Mouse (Mus musculus) urinary bladder, postnatal 36 days (tissue): ENCODE results near the gene C530008M17Rik.

ENCODE experiments used
- DNase-seq, 2 experiments: peaks; one replicate each; pipeline ENCODE4 v3.0.0; 2022; ENCODE audit warnings: low spot score in 2 of 2, mixed read lengths in 1 of 2

The C530008M17Rik gene

DNA sequence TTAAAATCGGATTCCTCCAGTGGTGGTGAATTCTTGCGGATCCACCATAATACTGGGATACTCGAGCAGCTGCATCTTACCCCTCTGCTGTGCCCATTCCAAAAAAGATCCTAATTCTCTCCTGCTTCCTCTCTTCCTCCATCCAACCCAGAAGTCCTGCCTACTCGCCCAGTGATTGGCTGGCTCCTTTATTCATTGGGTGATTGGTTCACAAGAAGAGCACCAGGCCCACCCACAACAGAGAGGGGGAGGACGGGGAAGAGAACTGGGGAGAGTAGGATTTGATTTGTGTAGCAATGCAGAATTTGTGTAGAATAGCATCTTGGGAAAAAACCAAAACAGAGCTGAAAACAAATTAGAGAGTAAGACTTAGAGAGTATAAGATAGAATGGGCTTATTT lies 180.7 kb downstream of the C530008M17Rik start:
- DNase-seq: no peak

DNA sequence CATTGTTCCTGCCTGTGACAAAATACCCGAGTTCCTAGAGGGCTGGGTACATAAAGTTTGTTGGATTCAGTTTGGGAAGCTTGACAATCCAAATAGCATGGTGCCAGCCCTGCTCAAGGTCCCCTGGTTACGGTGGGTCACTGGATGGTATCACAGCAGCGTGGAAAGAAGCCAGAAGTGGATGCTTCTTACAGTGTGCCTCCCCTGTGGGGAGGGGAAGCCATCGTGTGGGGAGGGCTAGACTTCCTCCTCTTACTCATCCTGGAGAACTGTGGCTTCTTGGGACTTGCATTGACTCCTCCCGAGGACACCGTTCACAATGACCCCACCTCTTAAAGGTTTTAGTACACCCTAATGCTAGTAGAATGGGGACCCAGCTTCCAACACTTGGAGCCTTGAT lies 183.5 kb downstream of the C530008M17Rik start:
- no peak for DNase-seq

DNA sequence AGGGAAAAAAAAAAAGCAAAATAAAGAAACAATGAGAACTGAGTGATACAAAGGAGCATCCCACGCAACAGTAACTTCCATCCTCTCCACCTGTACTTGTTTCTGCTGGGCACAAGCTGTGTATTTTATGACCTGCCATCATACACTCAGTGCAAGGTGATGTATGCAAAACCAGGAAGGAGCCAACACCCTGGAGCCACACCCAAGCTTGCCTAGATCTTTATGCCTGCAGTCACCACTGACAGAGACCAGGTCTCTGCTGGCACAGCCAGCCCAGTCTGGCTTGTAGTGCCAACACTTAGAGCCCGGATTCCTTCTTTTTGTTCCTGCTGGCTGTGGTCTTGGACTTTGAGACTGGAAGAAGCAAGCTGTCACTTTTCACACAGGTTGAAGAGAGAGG lies 185.5 kb downstream of the C530008M17Rik start:
- no peak for DNase-seq

DNA sequence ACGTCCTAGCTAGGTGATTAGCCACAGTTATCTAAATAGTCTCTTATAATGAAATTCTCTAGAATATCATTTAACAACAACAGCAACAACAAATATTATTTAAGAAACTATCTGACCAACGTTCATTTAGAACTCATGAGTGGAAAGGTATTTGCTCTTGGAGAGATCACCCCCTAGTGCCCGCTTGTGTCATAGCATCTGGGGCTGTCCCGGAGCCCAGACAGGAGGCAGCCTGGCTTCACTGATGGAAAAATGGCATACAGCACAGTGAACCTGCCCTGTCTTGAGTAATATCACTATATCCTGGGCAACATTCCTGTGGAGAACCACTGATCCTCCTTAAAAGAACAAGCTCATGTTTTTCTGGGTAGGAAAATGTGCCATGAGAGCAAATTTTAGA lies 187.1 kb downstream of the C530008M17Rik start:
- peak; percentile 43 to 66 for DNase-seq

DNA sequence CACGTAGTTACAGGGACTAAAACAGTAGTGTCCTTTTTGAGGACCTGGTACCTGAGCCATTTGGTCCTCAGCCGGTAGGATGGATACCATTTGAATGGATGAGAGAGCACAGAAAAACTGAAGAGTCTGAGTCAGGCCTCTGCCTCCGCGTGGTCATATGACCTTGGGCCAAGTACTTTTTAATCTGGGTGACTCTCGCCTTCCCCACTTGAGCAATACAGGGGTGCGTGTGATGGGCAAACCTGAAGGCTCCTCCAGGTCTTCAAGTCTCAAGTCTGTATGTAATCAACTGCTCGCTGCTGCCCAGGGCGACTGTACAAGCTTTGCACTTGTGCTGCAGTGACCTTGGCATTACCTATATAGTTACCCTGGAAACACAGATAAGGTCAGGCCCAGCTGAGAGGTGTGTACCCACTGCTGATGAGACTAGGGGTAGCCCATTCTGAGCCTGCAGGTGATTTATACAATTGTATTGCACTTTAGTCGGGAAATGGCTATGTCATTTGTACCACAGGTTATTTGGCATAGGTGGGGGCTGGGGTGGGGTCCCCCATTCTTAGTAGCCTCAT lies 187.6 kb downstream of the C530008M17Rik start:
- no peak for DNase-seq

DNA sequence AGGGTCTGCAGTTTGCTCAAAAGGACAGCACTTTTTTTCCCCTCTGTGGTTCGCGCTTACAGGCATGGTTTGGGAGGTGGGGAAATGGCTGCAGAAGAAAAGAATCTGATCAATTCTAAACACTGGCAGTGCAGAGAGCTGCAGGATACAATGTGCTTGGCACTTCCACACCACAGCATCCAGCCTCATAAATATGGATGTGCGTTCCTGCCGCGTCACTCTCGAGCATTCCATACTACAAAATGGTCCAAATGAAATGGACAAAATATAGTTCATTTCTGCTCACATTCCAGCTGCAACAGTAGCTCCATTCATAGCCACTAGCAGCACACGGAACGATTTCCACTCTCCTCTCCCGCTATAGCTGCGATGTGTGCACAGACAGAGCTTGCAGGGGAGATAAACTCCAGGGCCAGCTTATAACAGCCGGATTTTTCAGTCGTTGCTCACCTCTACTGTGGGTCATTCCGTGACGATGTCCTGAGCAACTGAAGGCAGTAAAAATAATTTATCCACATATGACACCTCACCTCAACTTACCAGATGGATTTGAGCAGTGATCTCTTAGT lies 188.4 kb downstream of the C530008M17Rik start:
- DNase-seq: no peak

DNA sequence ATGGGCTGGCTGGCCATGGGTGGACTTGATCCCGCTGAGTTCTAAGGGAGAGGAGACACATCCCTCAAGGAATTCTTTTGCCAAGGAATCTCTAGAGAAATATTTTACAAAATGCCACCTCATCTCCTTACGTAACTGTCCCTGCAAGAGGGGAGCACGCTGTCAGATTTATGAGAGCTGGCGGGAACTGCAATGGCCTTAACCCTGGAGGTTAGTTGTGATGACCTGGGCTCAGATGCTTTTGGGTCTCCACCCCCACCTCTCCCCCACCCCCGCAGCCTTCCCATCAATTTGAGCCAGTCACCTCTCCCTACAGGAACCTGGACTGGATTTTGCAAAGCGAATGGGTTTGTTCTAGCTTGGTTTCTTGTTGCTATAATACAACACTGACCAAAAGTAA lies 190.8 kb downstream of the C530008M17Rik start:
- DNase-seq: no peak

DNA sequence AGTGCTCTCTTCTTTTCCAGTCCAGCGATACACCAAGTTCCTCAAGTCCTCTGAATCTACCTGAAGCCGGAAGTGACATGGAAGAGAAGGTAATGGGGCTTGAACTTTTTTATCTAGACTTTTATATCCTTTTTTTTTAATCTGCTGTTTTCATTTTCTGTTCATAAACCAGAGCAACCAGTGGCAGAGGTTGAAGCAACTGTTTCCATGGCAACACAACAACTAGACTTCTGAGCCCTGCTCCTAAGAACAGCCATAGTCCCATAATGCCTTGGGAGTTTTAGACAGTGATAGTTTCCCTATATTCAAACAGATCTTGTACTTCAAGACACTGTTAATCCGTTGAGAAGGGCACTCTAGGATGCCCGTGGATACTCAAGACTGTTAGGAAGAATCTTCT lies 195.0 kb downstream of the C530008M17Rik start:
- no peak for DNase-seq

DNA sequence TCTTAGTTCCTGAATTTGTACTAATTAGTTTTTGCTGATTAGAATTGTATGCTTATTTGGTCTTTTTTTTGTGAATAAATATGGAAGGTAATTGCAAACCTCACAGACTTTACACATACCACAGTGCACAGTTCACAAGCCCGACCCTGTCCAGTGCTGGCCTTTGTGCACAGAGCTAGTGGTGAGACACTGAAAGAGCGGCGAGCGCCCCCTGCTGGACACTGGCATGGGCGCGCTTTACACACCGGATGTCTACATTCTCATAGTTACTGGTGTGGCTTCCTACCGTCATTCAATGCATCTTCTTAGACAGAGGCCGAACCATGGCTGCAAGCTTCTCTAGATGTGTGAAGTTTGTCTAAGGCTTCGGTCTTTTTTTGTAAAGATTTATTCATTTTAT lies 197.2 kb downstream of the C530008M17Rik start:
- peak; percentile 55 to 73 for DNase-seq

DNA sequence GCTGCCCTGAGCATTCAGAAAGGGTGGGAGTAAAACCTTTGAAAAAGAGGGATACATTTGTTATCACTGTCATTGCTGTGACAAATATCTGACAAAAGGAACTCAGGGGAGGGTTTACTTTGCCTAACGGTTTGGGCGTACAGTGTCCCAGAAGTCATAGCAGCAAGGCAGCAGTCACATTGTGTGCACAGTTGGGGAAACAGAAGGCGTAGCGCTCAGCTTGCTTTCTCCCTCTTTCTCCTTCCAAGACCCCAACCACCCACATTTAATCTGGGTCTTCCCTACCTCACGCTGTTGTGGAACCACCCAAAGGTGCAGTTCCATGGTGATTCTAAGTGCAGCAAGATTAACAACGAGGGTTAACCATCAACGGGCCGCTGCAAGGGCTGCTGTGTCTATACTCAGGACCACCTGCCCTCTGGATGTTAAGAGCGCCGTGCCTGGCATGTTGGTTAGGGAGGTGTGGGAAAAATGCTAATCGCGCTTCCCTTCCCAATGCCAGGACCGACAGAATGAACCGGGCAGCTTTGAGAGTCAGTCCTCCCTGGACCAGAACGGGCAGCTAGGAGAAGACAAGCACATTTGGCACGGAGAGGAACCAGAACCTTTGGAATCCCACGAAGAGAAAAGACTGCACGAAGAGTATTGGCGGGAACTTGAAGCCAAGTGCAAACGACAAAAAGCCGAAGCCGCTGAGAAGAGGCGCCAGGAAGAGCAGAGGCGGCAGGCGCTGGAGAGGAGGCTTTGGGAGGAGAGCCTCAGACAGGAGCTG lies 199.7 kb downstream of the C530008M17Rik start:
- DNase-seq: no peak

DNA sequence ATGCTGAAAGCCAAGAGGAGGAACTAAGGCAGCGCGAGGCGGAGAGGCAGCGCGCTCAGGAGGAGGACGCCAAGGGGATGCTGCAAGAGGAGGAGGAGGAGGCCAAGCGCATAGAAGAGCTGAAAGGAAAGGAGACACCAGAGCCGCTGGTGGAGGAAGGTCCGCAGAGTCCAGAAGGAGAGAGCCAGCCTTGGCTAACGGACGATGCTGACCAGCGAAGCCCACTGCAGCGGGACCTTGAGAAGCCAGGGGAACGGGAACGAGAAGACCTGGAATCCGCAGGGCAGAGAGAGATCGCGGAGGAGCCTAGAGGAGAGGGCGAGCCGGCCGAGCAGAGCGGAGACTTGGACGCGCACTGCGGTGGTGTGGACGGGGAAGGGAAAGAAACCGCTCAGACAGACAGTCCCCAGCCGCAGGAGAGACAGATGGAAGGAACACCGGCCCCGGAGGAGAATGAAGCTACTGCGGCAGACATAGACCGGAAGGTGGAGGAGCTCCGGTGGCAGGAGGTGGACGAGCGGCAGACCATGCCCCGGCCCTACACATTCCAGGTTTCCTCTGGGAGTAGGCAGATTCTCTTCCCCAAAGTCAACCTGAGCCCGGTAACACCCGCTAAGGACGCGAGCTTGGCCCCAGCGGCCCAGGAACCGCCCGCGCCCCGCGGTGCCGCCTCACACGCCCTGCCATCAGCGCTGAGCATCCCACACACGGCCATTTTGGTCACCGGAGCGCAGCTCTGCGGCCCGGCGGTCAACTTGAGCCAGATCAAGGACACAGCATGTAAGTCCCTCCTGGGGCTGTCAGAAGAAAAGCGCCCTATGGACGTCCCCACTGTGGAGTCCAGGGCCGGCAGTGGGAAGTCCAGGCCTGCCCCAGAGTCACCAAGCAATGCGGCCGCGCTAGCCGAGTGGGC lies 201.0 kb downstream of the C530008M17Rik start:
- no peak for DNase-seq

DNA sequence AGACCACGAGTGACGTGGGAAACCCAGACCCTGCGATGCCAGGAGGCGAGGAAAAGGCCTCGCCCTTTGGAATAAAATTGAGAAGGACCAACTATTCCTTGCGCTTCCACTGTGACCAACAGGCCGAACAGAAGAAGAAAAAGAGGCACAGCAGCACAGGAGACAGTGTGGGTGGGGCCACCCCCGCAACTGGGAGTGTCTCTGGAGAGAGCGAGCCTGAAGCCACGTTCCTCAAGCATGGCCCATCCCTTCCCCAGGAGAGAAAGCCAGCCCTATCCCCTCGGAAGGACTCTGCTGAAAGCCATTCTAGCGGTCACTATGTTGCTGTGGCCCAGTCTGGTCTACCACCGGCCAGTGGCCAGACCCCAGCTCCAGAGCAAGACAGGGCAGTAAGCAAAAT lies 202.1 kb downstream of the C530008M17Rik start:
- DNase-seq: no peak

DNA sequence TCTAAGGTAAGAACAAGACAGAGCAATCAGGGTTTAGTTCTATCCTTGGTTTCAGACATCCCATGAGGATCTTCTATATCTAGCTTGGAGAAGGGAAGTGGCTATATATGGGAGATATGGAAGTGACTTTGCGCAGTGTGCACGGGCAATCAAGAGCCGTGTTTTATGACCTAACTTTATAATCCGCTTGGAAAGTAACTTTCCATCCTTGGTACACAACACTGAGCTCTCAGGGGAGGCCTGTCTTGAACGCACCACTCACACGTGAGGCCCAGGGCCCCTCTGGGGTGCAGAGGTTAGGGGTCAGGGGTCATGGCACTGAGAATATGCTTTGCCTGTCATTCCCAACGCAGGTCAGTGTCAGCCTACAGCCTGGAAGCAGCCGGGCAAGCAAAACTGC lies 210.5 kb downstream of the C530008M17Rik start:
- no peak for DNase-seq

DNA sequence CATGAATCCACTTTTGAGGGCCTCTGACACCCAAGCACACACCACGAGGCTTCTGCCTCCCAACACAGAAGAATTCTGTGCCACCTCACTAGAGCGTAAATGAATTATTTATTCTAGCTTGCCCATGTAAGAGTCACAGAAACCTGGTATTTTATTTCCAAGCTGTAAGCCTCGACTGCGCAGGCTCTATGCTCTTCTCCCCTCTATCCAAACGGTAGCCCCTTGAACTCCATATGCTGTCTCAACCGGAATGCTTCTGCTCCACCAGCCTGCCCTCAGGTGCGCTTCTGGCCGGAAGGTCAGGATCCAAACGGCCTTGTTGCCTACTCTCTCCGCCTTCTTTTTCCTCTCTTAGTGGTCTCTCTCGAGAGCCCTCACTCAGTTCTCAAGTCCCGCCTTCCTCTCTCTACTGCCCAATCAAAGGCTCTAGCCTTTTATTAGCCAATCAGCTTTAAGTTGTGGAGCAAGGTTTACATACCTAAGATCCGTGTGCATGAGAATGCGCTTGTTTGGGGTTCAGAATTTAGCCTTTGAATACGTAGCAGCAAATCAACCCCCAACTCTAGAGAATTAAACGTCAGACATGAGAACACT lies 212.5 kb downstream of the C530008M17Rik start:
- no peak for DNase-seq

DNA sequence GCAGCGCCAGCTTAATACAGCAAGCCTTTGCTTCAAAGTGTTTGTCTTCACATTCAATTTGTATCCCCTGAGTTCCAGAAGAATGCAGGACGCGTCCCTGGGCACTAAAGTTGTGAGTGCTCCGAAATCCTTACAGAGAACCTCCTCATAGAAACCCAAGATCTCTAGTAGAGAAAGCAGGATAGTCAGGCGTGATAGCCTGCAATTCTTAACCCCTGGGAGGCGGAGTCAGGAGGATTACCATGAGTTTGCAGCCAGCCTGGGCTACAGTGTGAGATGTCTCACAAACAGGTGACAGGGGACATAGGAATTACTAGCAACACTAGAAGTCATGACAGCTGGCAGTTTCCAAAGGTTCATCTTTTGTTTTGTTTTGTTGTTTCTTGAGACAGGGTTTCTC lies 213.2 kb downstream of the C530008M17Rik start:
- no peak for DNase-seq

DNA sequence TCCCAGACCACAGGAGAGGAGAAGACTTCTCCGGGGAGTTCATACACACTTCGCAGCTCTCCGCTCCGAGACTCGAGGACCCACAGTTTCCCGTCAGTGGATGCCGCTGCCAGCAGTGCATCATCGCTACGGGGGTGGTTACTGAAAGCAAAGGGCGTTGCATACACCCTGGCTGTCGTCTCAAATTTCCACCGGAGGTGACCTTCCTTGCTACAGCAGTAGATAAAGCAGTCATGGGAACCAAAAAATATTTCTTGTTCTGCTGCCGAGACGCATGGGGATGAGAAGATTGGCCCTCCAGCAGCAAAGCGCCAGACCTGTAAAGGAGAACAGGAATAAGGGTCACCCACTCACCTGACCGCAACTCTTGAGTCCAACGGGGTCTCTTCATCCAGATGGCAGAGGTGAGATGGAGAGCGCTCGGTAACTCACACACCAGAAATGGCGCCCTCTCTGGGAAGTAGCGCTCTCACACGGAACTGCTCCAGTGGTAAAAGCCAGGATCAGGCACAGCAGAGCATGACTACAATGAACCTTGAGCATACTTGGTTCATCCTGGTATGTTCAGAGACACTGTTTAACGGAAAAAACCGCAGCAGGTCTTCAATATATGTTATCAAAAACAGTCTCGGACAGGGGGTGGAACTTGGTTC lies 219.9 kb downstream of the C530008M17Rik start:
- DNase-seq: no peak

DNA sequence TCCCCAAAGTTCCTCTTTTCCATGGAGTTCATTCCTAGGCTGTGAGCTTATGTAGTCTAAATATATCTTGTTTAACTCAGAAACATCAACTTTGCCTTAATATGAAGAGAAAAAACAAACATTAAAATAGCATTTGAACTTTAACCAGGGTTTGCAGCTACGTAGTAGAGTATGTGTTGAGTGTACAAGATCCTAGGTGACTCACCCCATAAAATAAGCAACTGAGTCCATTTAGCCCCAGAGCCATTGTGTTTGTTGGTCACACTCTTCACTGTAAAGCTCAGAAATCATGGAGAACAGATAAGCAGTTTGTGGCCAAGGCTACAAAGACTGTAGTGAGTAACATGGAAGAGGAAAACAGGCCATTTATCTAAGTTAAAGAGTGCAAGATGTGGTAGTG lies 227.8 kb downstream of the C530008M17Rik start:
- DNase-seq: no peak

DNA sequence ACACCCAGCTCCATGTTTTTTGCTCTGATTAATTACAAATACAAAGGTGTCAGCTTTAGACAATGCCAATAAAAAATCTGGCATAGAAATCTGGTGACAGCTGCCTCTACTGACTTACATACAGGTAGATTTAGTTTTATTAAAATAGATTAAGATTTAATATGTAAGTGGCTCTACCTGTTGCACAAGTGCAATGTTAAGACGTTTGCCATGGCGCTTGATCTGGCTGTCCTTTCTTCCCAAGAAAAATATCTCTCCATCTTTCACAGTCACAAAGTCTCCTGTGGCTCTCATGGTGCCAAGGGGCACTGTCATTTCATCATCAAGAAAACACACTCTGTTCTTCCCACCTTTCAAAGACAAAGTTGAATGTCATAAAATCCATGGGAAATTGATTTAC lies 230.7 kb downstream of the C530008M17Rik start:
- DNase-seq: no peak

DNA sequence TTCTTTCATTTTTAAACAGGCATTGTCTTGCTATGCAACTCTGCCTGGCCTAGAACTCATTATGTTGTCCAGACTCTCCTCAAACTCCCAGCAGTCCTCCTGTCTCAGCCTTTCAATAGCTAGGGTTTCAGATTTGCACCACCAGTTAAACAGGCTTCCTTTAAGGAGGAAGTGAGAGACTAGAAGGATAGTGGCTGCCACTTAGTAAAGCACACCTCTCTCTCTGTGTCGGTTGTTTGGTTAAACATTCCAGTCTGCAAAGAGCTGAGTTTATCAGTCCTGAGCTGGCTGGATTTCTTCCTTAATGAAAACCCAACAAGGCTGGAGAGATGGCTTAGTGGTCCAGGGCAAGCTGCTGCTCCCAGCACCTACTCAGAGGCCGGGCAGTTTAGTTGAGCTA lies 236.3 kb downstream of the C530008M17Rik start:
- DNase-seq: no peak

DNA sequence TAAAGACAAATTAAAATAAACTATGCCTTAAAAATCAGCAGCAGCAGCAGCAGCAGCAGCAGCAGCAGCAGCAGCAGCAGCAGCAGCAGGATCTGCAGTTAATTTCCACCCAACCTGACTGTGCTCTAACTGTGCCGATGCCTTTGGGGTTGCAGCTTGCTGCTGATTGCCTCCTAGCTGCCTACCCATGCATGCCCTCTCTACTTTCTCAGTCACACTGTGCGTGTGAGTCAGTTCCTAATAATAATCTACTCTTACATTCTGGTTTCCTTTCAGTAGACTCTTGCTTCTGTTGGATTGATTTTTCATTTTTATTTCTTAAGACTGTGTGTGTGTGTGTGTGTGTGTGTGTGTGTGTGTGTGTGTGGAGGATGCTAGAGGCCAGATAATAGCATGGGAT lies 236.8 kb downstream of the C530008M17Rik start:
- DNase-seq: no peak

DNA sequence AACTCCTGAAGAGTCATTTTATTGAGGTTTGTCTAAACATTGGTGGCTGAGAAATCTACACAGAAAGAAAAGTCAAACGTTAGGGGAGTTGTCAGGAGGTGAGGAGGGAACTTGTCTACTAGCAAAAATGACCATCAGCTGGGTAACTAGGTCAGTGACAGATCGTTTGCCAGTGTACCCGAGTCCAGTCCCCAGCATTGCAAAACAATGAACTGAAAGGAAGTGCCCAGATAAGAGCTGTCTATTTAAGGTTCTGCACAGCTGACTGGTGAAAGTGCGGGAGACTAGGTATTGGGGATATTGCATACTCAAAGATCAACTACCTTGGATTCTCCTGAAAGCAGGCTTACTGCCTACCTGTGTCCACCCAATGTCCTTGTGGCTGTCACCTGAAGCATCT lies 245.8 kb downstream of the C530008M17Rik start:
- DNase-seq: no peak
